Mouse (Mus musculus) E14TG2a.4 (cell line): ENCODE data around the gene Atxn7l1.
A peak's percentile ranks its signal among the peaks of the same experiment; 100 is the strongest.

ENCODE experiments used
- H3K27me3 ChIP-seq: 2 replicates; pipeline ENCODE4 v1.6.1; 2014; ENCODE audit warnings: low read length, control low read depth; ENCODE audit not compliant: insufficient read depth
- H3K36me3 ChIP-seq: 2 replicates; pipeline ENCODE4 v1.6.1; 2014; ENCODE audit warnings: low read length, control low read depth; ENCODE audit not compliant: insufficient read depth
- H3K4me1 ChIP-seq: replicated peaks from 2 replicates; pipeline ENCODE4 v1.6.1; 2014; ENCODE audit warnings: low read depth, low read length, control low read depth
- H3K4me3 ChIP-seq: replicated peaks from 2 replicates; pipeline ENCODE4 v1.5.1; 2014; ENCODE audit warnings: mild to moderate bottlenecking, low read length
- H3K9me3 ChIP-seq: 2 replicates; pipeline ENCODE4 v1.6.1; 2014; ENCODE audit warnings: low read length, control low read depth
- CTCF ChIP-seq: conservative IDR thresholded peaks from 2 replicates; pipeline ENCODE4 v1.5.1; 2014; ENCODE audit warnings: low read length
- NANOG ChIP-seq: IDR thresholded peaks from 2 replicates; pipeline ENCODE4 v1.6.1; 2014; ENCODE audit warnings: borderline replicate concordance, low read length, mixed read lengths
- POU5F1 ChIP-seq: IDR thresholded peaks from 2 replicates; pipeline ENCODE4 v1.6.1; 2014; ENCODE audit warnings: low read length, borderline replicate concordance

The Atxn7l1 gene

DNA sequence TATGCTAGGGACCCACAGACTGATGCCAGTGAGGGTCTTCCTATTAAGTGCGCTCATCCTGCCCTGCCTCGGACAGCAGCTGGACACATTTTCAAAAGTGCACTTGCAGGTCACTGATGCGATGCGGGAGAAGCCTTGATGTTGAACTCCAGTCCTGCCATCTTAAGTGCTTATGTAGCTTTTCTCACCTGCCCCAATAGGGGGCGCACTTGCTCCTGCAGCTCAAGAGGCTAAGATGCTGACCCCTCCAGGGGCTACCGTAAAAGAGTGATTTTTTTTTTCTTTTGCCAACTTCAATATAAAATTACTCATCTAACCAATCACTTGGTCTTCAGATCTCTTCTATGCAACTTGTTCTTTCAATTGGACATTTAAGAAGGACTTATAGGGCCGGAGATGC lies 175.1 kb downstream of the Atxn7l1 start:
- peaks cover 16% of the 10 kb centered on the region; the same call in 1 of the 2 replicates for H3K27me3 ChIP-seq
- TF ChIP-seq CTCF (peak; percentile 82), NANOG (no peak)
- H3K4me1 ChIP-seq: no peaks in the 10 kb centered on the region
- no peak overlapping the region for H3K4me3 ChIP-seq
- H3K36me3 ChIP-seq: no peaks in the 10 kb centered on the region
- H3K9me3 ChIP-seq: no peaks in the 10 kb centered on the region

- H3K9me3 ChIP-seq: no peaks in the 10 kb centered on the region
- no peak overlapping the region for H3K4me3 ChIP-seq
- H3K36me3 ChIP-seq: no peaks in the 10 kb centered on the region
- peaks cover 13% of the 10 kb centered on the region; the same call in 1 of the 2 replicates for H3K27me3 ChIP-seq
- no peaks in the 10 kb centered on the region for H3K4me1 ChIP-seq
- TF ChIP-seq CTCF (no peak), NANOG (no peak)
These were observed 176.3 kb downstream of the Atxn7l1 start for GRCm38 (mm10) chr12:33323821-33324220.

GRCm38 (mm10) chr12:33325424-33325823 lies 177.9 kb downstream of the Atxn7l1 start:
- Histone ChIP-seq H3K9me3 (no peaks in the 10 kb centered on the region), H3K36me3 (no peaks in the 10 kb centered on the region), H3K4me3 (no peak overlapping the region), H3K4me1 (0 out of 2 replicates have a peak, but pooled peaks cover 3% of the 10 kb centered on the region), H3K27me3 (peaks cover 10% of the 10 kb centered on the region; the same call in 1 of the 2 replicates)
- TF ChIP-seq NANOG (no peak), CTCF (no peak), POU5F1 (no peak)

DNA sequence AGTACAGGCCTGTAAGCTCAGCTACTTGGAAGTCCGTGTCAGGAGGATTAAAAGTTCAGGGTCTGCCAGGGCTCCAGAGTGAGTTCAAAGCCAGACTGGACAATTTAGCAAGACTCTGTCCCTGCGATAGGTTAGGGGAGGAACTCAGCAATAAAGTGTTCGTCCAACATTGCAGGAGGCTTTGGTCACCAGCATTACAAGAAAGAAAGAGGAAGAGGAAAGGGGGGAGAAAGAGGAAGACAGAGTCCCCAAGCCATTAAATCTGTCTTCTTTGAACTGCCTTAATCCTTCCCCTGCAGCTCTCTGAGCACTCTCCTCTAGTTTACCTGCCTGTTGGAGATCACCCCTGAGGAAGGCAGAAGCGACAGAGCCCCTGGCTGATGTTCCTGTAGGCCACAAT lies 184.6 kb downstream of the Atxn7l1 start:
- Histone ChIP-seq H3K4me1 (peaks cover 22% of the 10 kb centered on the region), H3K27me3 (peaks cover 9% of the 10 kb centered on the region; the same call in 1 of the 2 replicates), H3K4me3 (no peak overlapping the region), H3K9me3 (no peaks in the 10 kb centered on the region), H3K36me3 (no peaks in the 10 kb centered on the region)
- no peak for TF ChIP-seq CTCF
- TF ChIP-seq NANOG: no peak
- no peak for TF ChIP-seq POU5F1

DNA sequence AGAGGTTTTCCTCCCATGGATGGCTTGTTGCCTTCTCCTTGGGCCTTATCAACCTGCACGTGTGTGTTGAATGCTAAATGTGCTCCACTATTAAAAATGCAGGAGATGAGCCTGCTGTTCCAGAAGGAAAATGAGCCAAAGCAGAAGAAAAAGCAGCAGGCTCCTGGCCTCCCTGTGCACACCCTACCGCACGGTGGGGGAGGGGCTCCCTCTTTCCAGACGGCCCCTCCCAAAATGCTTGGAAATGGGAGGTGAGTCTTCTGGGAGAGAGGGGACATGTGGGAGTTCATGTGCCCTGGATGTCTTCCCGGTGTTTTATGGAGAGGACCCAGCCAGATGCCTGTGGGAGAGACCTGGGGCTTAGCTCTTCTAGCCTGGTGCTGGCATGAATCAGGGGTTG lies 185.3 kb downstream of the Atxn7l1 start:
- TF ChIP-seq NANOG: no peak
- TF ChIP-seq CTCF: no peak
- no peak for TF ChIP-seq POU5F1
- no peaks in the 10 kb centered on the region for H3K36me3 ChIP-seq
- peaks cover 22% of the 10 kb centered on the region for H3K4me1 ChIP-seq
- H3K27me3 ChIP-seq: peaks cover 9% of the 10 kb centered on the region; the same call in 1 of the 2 replicates
- no peaks in the 10 kb centered on the region for H3K9me3 ChIP-seq
- H3K4me3 ChIP-seq: no peak overlapping the region

GRCm38 (mm10) chr12:33333914-33334313 lies 186.4 kb downstream of the Atxn7l1 start:
- no peak overlapping the region for H3K4me3 ChIP-seq
- H3K36me3 ChIP-seq: no peaks in the 10 kb centered on the region
- TF ChIP-seq CTCF (peak; percentile 99), POU5F1 (no peak), NANOG (no peak)
- H3K4me1 ChIP-seq: peaks cover 22% of the 10 kb centered on the region
- peaks cover 9% of the 10 kb centered on the region; the same call in 1 of the 2 replicates for H3K27me3 ChIP-seq
- H3K9me3 ChIP-seq: no peaks in the 10 kb centered on the region

DNA sequence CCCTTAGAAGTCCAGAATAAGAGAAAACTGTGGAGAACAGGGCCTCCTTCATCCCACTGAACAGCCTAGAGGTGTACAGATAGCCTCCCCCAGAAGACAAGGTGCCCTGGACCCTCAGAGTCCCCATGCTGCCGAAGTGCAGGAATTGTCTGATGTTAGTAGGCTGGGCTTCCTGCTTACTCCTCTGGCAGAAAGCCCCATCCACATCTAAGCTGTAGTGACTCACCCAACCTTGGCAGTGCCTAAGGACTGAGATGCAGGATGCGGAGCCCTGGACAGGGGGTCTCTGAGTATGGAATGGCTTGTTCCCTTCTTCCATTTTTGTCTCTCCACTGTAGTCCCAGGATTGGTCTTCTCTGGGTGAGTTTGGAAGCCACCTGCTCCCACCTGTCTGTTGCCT lies 187.0 kb downstream of the Atxn7l1 start:
- Histone ChIP-seq H3K4me3 (no peak overlapping the region), H3K4me1 (peaks cover 22% of the 10 kb centered on the region), H3K27me3 (peaks cover 9% of the 10 kb centered on the region; the same call in 1 of the 2 replicates), H3K36me3 (no peaks in the 10 kb centered on the region), H3K9me3 (no peaks in the 10 kb centered on the region)
- no peak for TF ChIP-seq NANOG
- TF ChIP-seq CTCF: no peak
- no peak for TF ChIP-seq POU5F1

GRCm38 (mm10) chr12:33334951-33335350 lies 187.5 kb downstream of the Atxn7l1 start:
- Histone ChIP-seq H3K9me3 (no peaks in the 10 kb centered on the region), H3K4me3 (no peak overlapping the region)

DNA sequence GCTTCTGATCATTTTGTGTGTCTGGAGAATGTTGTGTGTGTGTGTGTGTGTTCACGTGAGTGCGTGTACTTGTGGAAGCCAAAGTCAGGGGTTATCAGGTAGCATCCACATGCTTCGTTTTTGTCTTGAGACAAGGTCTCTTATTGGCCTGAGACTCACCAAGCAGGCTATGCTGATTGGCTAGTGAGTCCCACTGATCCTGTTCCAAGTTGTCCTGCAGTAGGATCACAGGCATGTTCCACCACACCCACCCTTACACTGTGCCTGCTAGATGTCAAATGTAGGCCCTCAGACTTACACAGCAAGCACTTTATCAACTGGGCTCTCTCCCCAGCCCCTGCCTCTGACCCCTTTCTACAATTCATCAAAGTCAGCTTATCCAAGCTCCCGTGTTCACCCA lies 187.9 kb downstream of the Atxn7l1 start:
- Histone ChIP-seq H3K27me3 (peaks cover 12% of the 10 kb centered on the region; the same call in 1 of the 2 replicates), H3K4me1 (peaks cover 22% of the 10 kb centered on the region), H3K9me3 (no peaks in the 10 kb centered on the region), H3K4me3 (no peak overlapping the region), H3K36me3 (no peaks in the 10 kb centered on the region)
- TF ChIP-seq POU5F1 (no peak), NANOG (no peak), CTCF (no peak)

More at GRCm38 (mm10) chr12:33334951-33335350, 187.5 kb downstream of the Atxn7l1 start:
- TF ChIP-seq NANOG (no peak), CTCF (no peak), POU5F1 (no peak)
- H3K4me1 ChIP-seq: peaks cover 22% of the 10 kb centered on the region
- H3K27me3 ChIP-seq: peaks cover 9% of the 10 kb centered on the region; the same call in 1 of the 2 replicates
- no peaks in the 10 kb centered on the region for H3K36me3 ChIP-seq
